Mouse (Mus musculus) midbrain, embryonic 10.5 days (tissue): ENCODE data around the gene Krtap10-10. TPM values are rescaled to one million over a fixed set of nuclear protein-coding genes. Genes with fewer than 3 reads are reported as not detected.

Source experiments
- DNase-seq: peaks from one replicate; pipeline ENCODE4 v3.0.0-alpha.2; 2017; ENCODE audit warnings: low spot score
- H3K27ac ChIP-seq: fragments of 300-500 bp; sonication (generic); replicated peaks from 2 replicates; pipeline ENCODE4 v1.5.1; 2016; ENCODE audit warnings: mild to moderate bottlenecking
- H3K27me3 ChIP-seq: fragments of 300-500 bp; sonication (generic); 2 replicates; pipeline ENCODE4 v1.6.1; 2016; ENCODE audit warnings: low read depth, mild to moderate bottlenecking; ENCODE audit not compliant: poor library complexity, severe bottlenecking
- H3K36me3 ChIP-seq: fragments of 300-500 bp; sonication (generic); 2 replicates; pipeline ENCODE4 v1.6.1; 2016; ENCODE audit warnings: mild to moderate bottlenecking, moderate library complexity
- H3K4me1 ChIP-seq: fragments of 300-500 bp; sonication (generic); 2 replicates; pipeline ENCODE4 v1.6.1; 2016
- H3K4me3 ChIP-seq: fragments of 300-500 bp; sonication (generic); 2 replicates; pipeline ENCODE4 v1.5.1; 2016; ENCODE audit warnings: mild to moderate bottlenecking, moderate library complexity
- H3K9me3 ChIP-seq: fragments of 300-500 bp; sonication (generic); replicated peaks from 2 replicates; pipeline ENCODE4 v1.6.1; 2016; ENCODE audit warnings: mild to moderate bottlenecking
- WGBS: fragments of 180-500 bp; shearing (Covaris S2); methylation state at CpG from one replicate; pipeline ENCODE4 v1.1.7; 2016; 5-methylcytosine and 5-hydroxymethylcytosine counted together
- polyA plus RNA-seq: library from polyadenylated mRNA; unstranded; fragments of >200 nt; fragmentation: Nextera tagmentation; extraction: Ambion mirVana; gene quantifications from 2 replicates; pipeline ENCODE4 v1.2.1, GENCODE M21; 2016

Gene Krtap10-10
- polyA plus RNA-seq, 1 experiment from 2014 or later = not detected

- no peaks in the 10 kb centered on the region for H3K36me3 ChIP-seq
- no peak for DNase-seq
- no peaks in the 10 kb centered on the region for H3K4me1 ChIP-seq
- WGBS = 73% methylated on average over 6 of the region's 6 CpGs
- no peak within 1 kb of the TSS for H3K27ac ChIP-seq
- peaks cover 10% of the 10 kb centered on the region; the same call in 1 of the 2 replicates for H3K9me3 ChIP-seq
- H3K27me3 ChIP-seq = no peaks in the 10 kb centered on the region
- no peak within 1 kb of the TSS for H3K4me3 ChIP-seq
Observed at GRCm38 (mm10) chr10:77826951-77827350, 8.8 kb upstream of the Krtap10-10 start, which contains the start of gene Krtap10-4. Gene Krtap10-4 (minus strand): TSS chr10:77827095.

- 83% methylated on average over 6 of the region's 6 CpGs for WGBS
- Histone ChIP-seq H3K27ac (no peak overlapping the region), H3K4me3 (no peak overlapping the region), H3K9me3 (peaks cover 9% of the 10 kb centered on the region; the same call in 1 of the 2 replicates), H3K36me3 (no peaks in the 10 kb centered on the region), H3K27me3 (no peaks in the 10 kb centered on the region), H3K4me1 (no peaks in the 10 kb centered on the region)
- DNase-seq = no peak
Observed at GRCm38 (mm10) chr10:77839006-77839405, 3.3 kb downstream of the Krtap10-10 start.

DNA sequence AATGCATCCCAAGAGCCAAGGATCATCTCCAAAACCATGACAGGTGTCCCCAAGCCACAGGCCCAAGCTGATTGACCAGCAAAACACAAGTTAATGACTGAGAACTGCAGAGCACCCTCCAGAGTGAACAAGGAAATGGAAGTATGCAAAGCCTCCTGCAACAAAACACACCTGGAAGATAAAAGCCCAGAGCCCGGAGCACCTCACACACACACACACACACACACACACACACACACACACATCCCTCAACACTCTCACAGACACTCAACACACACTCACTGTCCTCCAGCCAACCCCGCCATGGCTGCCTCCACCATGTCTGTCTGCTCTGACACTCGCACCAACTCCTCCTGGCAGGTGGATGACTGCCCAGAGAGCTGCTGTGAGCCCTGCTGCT lies 10.8 kb downstream of the Krtap10-10 start, which contains the start of gene Gm36176:
TSS of gene Gm36176 (plus strand) at position 301 of the 400 bp plus-strand sequence.
- H3K9me3 ChIP-seq = peaks cover 22% of the 10 kb centered on the region; the same call in 1 of the 2 replicates
- no peak within 1 kb of the TSS for H3K4me3 ChIP-seq
- no peak within 1 kb of the TSS for H3K27ac ChIP-seq
- no peak for DNase-seq
- no peaks in the 10 kb centered on the region for H3K36me3 ChIP-seq
- H3K4me1 ChIP-seq = no peaks in the 10 kb centered on the region
- H3K27me3 ChIP-seq = no peaks in the 10 kb centered on the region
- WGBS = 65% methylated on average over 3 of the region's 3 CpGs

GRCm38 (mm10) chr10:77846961-77847360 lies 11.2 kb downstream of the Krtap10-10 start:
- DNase-seq = no peak
- Histone ChIP-seq H3K4me1 (no peaks in the 10 kb centered on the region), H3K27me3 (no peaks in the 10 kb centered on the region), H3K9me3 (peaks cover 22% of the 10 kb centered on the region; the same call in 1 of the 2 replicates), H3K36me3 (no peaks in the 10 kb centered on the region), H3K27ac (no peak overlapping the region), H3K4me3 (no peak overlapping the region)
- 16% methylated on average over 2 of the region's 2 CpGs for WGBS

DNA sequence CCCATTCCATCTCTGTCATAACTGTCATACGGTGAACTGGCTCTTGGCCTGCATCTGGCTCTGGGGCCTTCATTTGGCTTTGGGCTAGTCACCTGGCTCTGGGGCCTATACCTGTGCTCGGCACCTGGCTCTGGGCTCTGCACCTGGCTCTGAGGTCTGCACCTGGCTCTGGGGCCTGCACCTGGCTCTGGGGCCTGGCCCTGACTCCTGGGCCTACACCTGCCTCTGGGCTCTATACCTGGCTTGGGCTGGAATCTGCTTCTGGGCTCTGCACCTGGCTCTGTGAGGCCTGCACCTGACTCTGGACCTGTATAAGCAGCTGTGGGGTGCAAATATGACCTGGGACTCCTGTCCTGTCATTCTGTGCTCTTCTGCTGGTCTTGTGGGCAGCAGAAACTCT lies 11.8 kb downstream of the Krtap10-10 start:
- DNase-seq = no peak
- no peak overlapping the region for H3K27ac ChIP-seq
- no peaks in the 10 kb centered on the region for H3K36me3 ChIP-seq
- peaks cover 22% of the 10 kb centered on the region; the same call in 1 of the 2 replicates for H3K9me3 ChIP-seq
- 67% methylated on average over 2 of the region's 2 CpGs for WGBS
- H3K4me3 ChIP-seq = no peak overlapping the region
- no peaks in the 10 kb centered on the region for H3K4me1 ChIP-seq
- no peaks in the 10 kb centered on the region for H3K27me3 ChIP-seq

- Histone ChIP-seq H3K36me3 (no peaks in the 10 kb centered on the region), H3K27ac (peak within 1 kb of the TSS; percentile 55), H3K4me3 (no peak within 1 kb of the TSS), H3K4me1 (0 out of 2 replicates have a peak, but pooled peaks cover 2% of the 10 kb centered on the region), H3K27me3 (no peaks in the 10 kb centered on the region), H3K9me3 (peaks cover 6% of the 10 kb centered on the region; the same call in 1 of the 2 replicates)
- 78% methylated on average over 9 of the region's 9 CpGs for WGBS
- no peak for DNase-seq
Observed at GRCm38 (mm10) chr10:77852559-77852958, 16.8 kb downstream of the Krtap10-10 start, which contains the start of gene Gm10318. Gene Gm10318 (plus strand): TSS chr10:77852859.

DNA sequence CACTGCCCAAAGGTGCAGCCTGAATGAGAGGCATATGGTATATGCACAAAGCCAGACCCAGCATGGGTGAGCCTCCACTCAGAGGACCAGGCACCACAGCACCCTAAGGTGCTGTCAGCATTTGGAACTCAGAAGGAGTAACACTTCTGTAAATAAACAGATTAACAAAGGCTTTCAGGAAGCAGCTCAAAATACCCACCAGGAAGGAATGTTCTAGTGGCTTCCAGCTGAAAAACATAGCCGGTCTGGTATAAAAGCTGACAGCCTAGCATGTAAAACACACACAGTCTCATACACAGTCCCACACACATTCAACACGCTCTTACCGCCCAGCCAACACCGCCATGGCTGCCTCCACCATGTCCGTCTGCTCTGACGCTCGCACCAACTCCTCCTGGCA lies 25.9 kb downstream of the Krtap10-10 start, which contains the start of gene Gm3285:
TSS of gene Gm3285 (plus strand) at position 301 of the 400 bp plus-strand sequence.
- Histone ChIP-seq H3K9me3 (no peaks in the 10 kb centered on the region), H3K27ac (no peak within 1 kb of the TSS), H3K4me3 (no peak within 1 kb of the TSS), H3K4me1 (peaks cover 21% of the 10 kb centered on the region), H3K27me3 (no peaks in the 10 kb centered on the region), H3K36me3 (no peaks in the 10 kb centered on the region)
- 54% methylated on average over 7 of the region's 7 CpGs for WGBS
- no peak for DNase-seq

DNA sequence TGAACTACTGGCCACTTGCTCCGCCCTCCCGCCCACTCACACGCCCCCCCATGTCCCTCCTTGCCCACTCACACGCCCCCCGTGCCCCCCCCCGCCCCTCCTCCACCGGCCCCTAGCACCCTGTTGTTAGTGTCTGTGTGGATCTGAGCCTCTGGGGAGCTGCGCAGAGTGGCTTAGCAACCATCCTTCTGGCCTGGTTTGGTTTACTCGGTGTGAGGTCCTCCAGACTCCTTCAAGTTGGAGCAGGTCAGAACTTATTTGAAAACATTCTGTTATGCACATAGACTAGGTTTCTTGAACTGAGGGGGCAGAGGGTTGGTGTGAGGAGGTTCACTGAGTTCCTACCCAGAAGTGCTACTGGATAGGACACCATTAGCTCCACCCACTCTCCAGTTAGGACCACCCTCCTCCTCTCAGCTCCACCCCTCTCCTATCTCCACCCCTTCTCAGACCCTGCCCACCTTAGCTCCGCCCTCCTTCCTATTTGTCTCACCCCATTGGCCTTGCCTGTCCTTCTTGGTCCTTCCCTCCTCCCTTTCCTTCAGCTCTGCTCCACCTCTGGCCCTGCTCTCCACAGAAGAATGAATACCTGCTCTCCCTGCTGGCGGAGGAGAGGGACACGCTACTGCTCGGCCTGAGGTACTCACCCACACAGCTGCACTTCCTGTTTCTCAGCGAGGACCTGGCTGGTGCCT lies 28.5 kb downstream of the Krtap10-10 start:
- peak; percentile 59 for DNase-seq
- 49% methylated on average over 13 of the region's 14 CpGs for WGBS
- Histone ChIP-seq H3K4me1 (peaks cover 21% of the 10 kb centered on the region), H3K27me3 (no peaks in the 10 kb centered on the region), H3K27ac (peak overlapping the region; percentile 55; the same call in 1 of the 2 replicates), H3K9me3 (no peaks in the 10 kb centered on the region), H3K4me3 (peak overlapping the region; percentile 46), H3K36me3 (no peaks in the 10 kb centered on the region)

DNA sequence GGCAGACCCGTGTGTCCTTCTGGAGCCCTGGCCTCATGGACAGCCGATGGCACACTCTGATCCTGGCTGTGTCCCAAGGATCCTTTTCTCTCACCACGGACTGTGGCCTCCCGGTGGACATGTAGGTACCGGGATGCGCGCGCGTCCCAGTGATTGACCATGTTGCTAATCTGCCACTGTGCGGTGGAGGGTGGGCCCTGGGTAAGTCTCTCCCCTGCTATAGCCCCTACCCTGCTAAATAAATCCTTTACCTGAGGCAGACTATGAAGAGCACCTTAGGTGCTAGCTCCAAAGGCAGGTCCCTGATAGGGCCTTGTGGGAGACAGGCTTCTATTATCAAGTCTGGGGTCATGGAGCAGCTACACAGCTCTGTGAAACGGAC lies 29.0 kb downstream of the Krtap10-10 start:
- Histone ChIP-seq H3K4me1 (peaks cover 21% of the 10 kb centered on the region), H3K4me3 (peak overlapping the region; percentile 46), H3K27me3 (no peaks in the 10 kb centered on the region), H3K27ac (peak overlapping the region; percentile 55; the same call in 1 of the 2 replicates), H3K36me3 (no peaks in the 10 kb centered on the region), H3K9me3 (no peaks in the 10 kb centered on the region)
- DNase-seq = no peak
- WGBS = 46% methylated on average over 11 of the region's 11 CpGs

- Histone ChIP-seq H3K36me3 (0 out of 2 replicates have a peak, but pooled peaks cover 2% of the 10 kb centered on the region), H3K4me1 (peaks cover 19% of the 10 kb centered on the region), H3K9me3 (peaks cover 3% of the 10 kb centered on the region; the same call in 1 of the 2 replicates), H3K27me3 (no peaks in the 10 kb centered on the region), H3K4me3 (no peak overlapping the region), H3K27ac (no peak overlapping the region)
- no peak for DNase-seq
- 50% methylated on average over 1 of the region's 1 CpGs for WGBS
Observed at GRCm38 (mm10) chr10:77867546-77867945, 31.8 kb downstream of the Krtap10-10 start.

DNA sequence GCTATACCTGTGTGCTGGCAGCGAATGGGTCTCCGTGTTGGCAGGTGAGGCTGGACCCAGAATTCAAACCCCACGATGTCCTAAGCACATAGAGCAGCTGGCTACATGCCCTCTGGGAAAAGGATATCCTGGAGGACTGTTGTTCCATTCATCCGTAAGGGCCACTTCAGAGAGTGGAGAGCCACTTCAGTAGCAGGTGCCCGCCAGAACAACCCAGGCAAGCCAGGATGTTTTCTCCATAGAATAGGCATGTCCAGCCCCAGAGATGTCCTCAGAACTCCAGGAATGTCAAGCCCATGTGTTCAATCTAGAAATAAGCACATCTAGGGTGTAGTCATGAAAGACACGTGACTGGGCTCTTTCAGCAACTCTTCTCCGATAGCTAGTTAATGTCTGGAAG lies 33.9 kb downstream of the Krtap10-10 start:
- Histone ChIP-seq H3K9me3 (peaks cover 3% of the 10 kb centered on the region; the same call in 1 of the 2 replicates), H3K4me3 (no peak overlapping the region), H3K27ac (no peak overlapping the region), H3K4me1 (peaks cover 7% of the 10 kb centered on the region), H3K27me3 (no peaks in the 10 kb centered on the region), H3K36me3 (0 out of 2 replicates have a peak, but pooled peaks cover 2% of the 10 kb centered on the region)
- WGBS = 90% methylated on average over 7 of the region's 7 CpGs
- DNase-seq = no peak

- H3K27me3 ChIP-seq = no peaks in the 10 kb centered on the region
- no peaks in the 10 kb centered on the region for H3K36me3 ChIP-seq
- H3K27ac ChIP-seq = no peak overlapping the region
- no peaks in the 10 kb centered on the region for H3K4me1 ChIP-seq
- no peak for DNase-seq
- 65% methylated on average over 6 of the region's 6 CpGs for WGBS
- no peak overlapping the region for H3K4me3 ChIP-seq
- H3K9me3 ChIP-seq = no peaks in the 10 kb centered on the region
Observed at GRCm38 (mm10) chr10:77878985-77879384, 43.2 kb downstream of the Krtap10-10 start.

- 74% methylated on average over 3 of the region's 3 CpGs for WGBS
Observed at GRCm38 (mm10) chr10:77880305-77880704, 44.6 kb downstream of the Krtap10-10 start.

More at GRCm38 (mm10) chr10:77880305-77880704, 44.6 kb downstream of the Krtap10-10 start:
- Histone ChIP-seq H3K27me3 (no peaks in the 10 kb centered on the region), H3K27ac (no peak overlapping the region), H3K9me3 (no peaks in the 10 kb centered on the region), H3K4me1 (no peaks in the 10 kb centered on the region), H3K4me3 (no peak overlapping the region), H3K36me3 (no peaks in the 10 kb centered on the region)
- DNase-seq = no peak
